Comparison of ENCODE assay signal across 17 mouse cellular contexts in genomic region chr16:91611248-91611647, GRCm38 (mm10). TPM values are rescaled to one million over a fixed set of nuclear protein-coding genes. Genes with fewer than 3 reads are reported as not detected.
DNase-seq lines count a peak whose midpoint lies in the region; ATAC-seq and TF ChIP-seq lines count a peak whose summit lies in the region.
"Had no signal": no experiment of that assay in that cellular context is flagged by ENCODE, and none has a peak within 500 bp of the region (broad histone marks: within the 10 kb centered on the region; RNA-seq: fewer than 3 reads in every experiment).

No protein-coding gene starts in this region.

- H3K27ac ChIP-seq in lung, embryonic 14.5 days (ENCODE audit: low read depth), result no peak overlapping the region
- no peak overlapping the region for H3K27ac ChIP-seq in kidney, embryonic 16.5 days (ENCODE audit: low read length)
- H3K27ac ChIP-seq: embryonic facial prominence, embryonic 12.5 days; limb, embryonic 15.5 days had no signal

- peak; percentile 36 for DNase-seq in adrenal gland, adult 2 months
- DNase-seq in adrenal gland, postnatal 36 days, result no peak
- peak; percentile 31 for DNase-seq in lung, embryonic 14.5 days
- no peak for DNase-seq in lung, adult 2 months
- DNase-seq in lung, postnatal 25 days (ENCODE audit: low spot score), result peak; percentile 55
- peak; percentile 36 for DNase-seq in splenic B cell, adult 2 months (ENCODE audit: low read depth, low spot score)
- DNase-seq in natural killer cell, adult 2 months (ENCODE audit: low spot score in 2 of 2), result no peak
- DNase-seq: cerebellum, postnatal 10 days; gastrocnemius, postnatal 14 days; kidney, postnatal 10 days; layer of hippocampus, adult 9-11 months; thymus, postnatal 36 days had no signal

- no peaks in the 10 kb centered on the region for H3K36me3 ChIP-seq in lung, embryonic 14.5 days (ENCODE audit: insufficient read depth)
- no peaks in the 10 kb centered on the region for H3K36me3 ChIP-seq in splenic B cell, adult 2 months (ENCODE audit: control insufficient read depth, insufficient read depth, low read length, poor library complexity, severe bottlenecking)
- no peaks in the 10 kb centered on the region for H3K36me3 ChIP-seq in kidney, embryonic 16.5 days (ENCODE audit: insufficient read depth, low read length)
- H3K36me3 ChIP-seq: embryonic facial prominence, embryonic 12.5 days; limb, embryonic 15.5 days had no signal

- no peak overlapping the region for H3K4me3 ChIP-seq in lung, embryonic 14.5 days (ENCODE audit: low read depth, low read length)
- no peak overlapping the region for H3K4me3 ChIP-seq in lung, adult 2 months (replicated peaks; ENCODE audit: extremely low read depth, low read depth, low read length)
- no peak overlapping the region for H3K4me3 ChIP-seq in kidney, embryonic 16.5 days (ENCODE audit: low read length)
- H3K4me3 ChIP-seq: embryonic facial prominence, embryonic 12.5 days; limb, embryonic 15.5 days had no signal

- no peak for TF ChIP-seq CTCF in lung, embryonic 14.5 days (IDR thresholded peaks at IDR 0.05; ENCODE audit: low read depth)
- TF ChIP-seq CTCF in lung, adult 2 months (IDR thresholded peaks at IDR 0.05; ENCODE audit: insufficient read depth, low read length), result no peak

- H3K9ac ChIP-seq in lung, embryonic 14.5 days, result no peak overlapping the region
- H3K9ac ChIP-seq in kidney, embryonic 16.5 days (replicated peaks; ENCODE audit: low read length), result no peak overlapping the region
- H3K9ac ChIP-seq: embryonic facial prominence, embryonic 12.5 days; limb, embryonic 15.5 days had no signal

- H3K27me3 ChIP-seq in lung, embryonic 14.5 days (ENCODE audit: insufficient read depth, low read length), result no peaks in the 10 kb centered on the region
- no peaks in the 10 kb centered on the region; the same call in 1 of the 2 replicates for H3K27me3 ChIP-seq in splenic B cell, adult 2 months (ENCODE audit: control insufficient read depth, insufficient read depth, low read length, poor library complexity, severe bottlenecking)
- H3K27me3 ChIP-seq in kidney, embryonic 16.5 days (ENCODE audit: insufficient read depth, low read length), result no peaks in the 10 kb centered on the region
- H3K27me3 ChIP-seq: embryonic facial prominence, embryonic 12.5 days; limb, embryonic 15.5 days; Patski had no signal

- whole genome bisulfite sequencing in lung, embryonic 14.5 days, result 69% methylated on average over 11 of the region's 11 CpGs
- WGBS in lung, adult 2 months, result 49% methylated on average over 11 of the region's 11 CpGs
- 72% methylated on average over 11 of the region's 11 CpGs for WGBS in kidney, embryonic 16.5 days

- H3K4me2 ChIP-seq in lung, embryonic 14.5 days, result no peak overlapping the region
- no peak overlapping the region for H3K4me2 ChIP-seq in kidney, embryonic 16.5 days (replicated peaks; ENCODE audit: low read depth, low read length)
- H3K4me2 ChIP-seq: embryonic facial prominence, embryonic 12.5 days; limb, embryonic 15.5 days had no signal

- H3K4me1 ChIP-seq in lung, embryonic 14.5 days (ENCODE audit: insufficient read depth), result no peaks in the 10 kb centered on the region
- no peaks in the 10 kb centered on the region for H3K4me1 ChIP-seq in lung, adult 2 months (ENCODE audit: control insufficient read depth, insufficient read depth, low read length)
- H3K4me1 ChIP-seq in kidney, embryonic 16.5 days (ENCODE audit: insufficient read depth, low read length), result no peaks in the 10 kb centered on the region
- H3K4me1 ChIP-seq: embryonic facial prominence, embryonic 12.5 days; limb, embryonic 15.5 days had no signal

- no peaks in the 10 kb centered on the region for H3K9me3 ChIP-seq in lung, embryonic 14.5 days (ENCODE audit: low read depth, low read length)
- no peaks in the 10 kb centered on the region for H3K9me3 ChIP-seq in kidney, embryonic 16.5 days (ENCODE audit: low read length)
- H3K9me3 ChIP-seq: embryonic facial prominence, embryonic 12.5 days; limb, embryonic 15.5 days had no signal

- no peak for TF ChIP-seq POLR2A in lung, adult 2 months (IDR thresholded peaks at IDR 0.05; ENCODE audit: borderline replicate concordance, extremely low read depth, low read depth, low read length)

- ATAC-seq in lung, embryonic 14.5 days (ENCODE audit: insufficient read depth), result no peak
- ATAC-seq in kidney, embryonic 16.5 days (ENCODE audit: low FRiP score, low TSS enrichment), result no peak
- ATAC-seq: midbrain, embryonic 16.5 days; Patski had no signal

RNA-seq across cellular contexts. Expression of gene Dnajc28, which starts 7.6 kb away (rescaled TPM):
- total RNA-seq in adrenal gland, adult 2 months (2021), result 10 to 100 TPM; 10.3 to 16.6 TPM
- polyA plus RNA-seq in adrenal gland, adult 2 months (2012; rRNA removed), result 0.64 and 0.70 TPM in 2 replicates
- total RNA-seq in adrenal gland, postnatal 36 days (2021), result 10 to 100 TPM in 1 of 2 experiments, 1 to 10 TPM in 1; 8.8 to 15.4 TPM
- polyA plus RNA-seq in lung, embryonic 14.5 days (2014; fragmentation: Nextera tagmentation; extraction: Ambion mirVana), result 2.5 and 2.7 TPM in 2 replicates
- polyA plus RNA-seq in lung, adult 2 months (2012; rRNA removed), result 1.3 and 1.7 TPM in 2 replicates
- 3.8 and 4.9 TPM in 2 replicates for polyA plus RNA-seq in kidney, embryonic 16.5 days (2015; fragmentation: Nextera tagmentation; extraction: Ambion mirVana)

RNA-seq across cellular contexts. Expression of gene Tmem50b, which starts 13.6 kb away (rescaled TPM):
- total RNA-seq in adrenal gland, adult 2 months (2021), result 10 to 100 TPM; 60.0 to 62.2 TPM
- polyA plus RNA-seq in adrenal gland, adult 2 months (2012; rRNA removed), result 27.4 and 34.4 TPM in 2 replicates
- 10 to 100 TPM; 54.7 to 60.2 TPM for total RNA-seq in adrenal gland, postnatal 36 days (2021)
- 33.1 and 37.2 TPM in 2 replicates for polyA plus RNA-seq in lung, embryonic 14.5 days (2014; fragmentation: Nextera tagmentation; extraction: Ambion mirVana)
- polyA plus RNA-seq in lung, adult 2 months (2012; rRNA removed), result 87.2 and 111 TPM in 2 replicates
- polyA plus RNA-seq in kidney, embryonic 16.5 days (2015; fragmentation: Nextera tagmentation; extraction: Ambion mirVana), result 42.1 and 47.7 TPM in 2 replicates

RNA-seq across cellular contexts. Expression of gene Gart, which starts 35.5 kb away (rescaled TPM):
- total RNA-seq in adrenal gland, adult 2 months (2021), result 100 to 1,000 TPM; 112 to 114 TPM
- polyA plus RNA-seq in adrenal gland, adult 2 months (2012; rRNA removed), result 15.8 and 22.5 TPM in 2 replicates
- 100 to 1,000 TPM; 107 to 120 TPM for total RNA-seq in adrenal gland, postnatal 36 days (2021)
- 113 and 129 TPM in 2 replicates for polyA plus RNA-seq in lung, embryonic 14.5 days (2014; fragmentation: Nextera tagmentation; extraction: Ambion mirVana)
- polyA plus RNA-seq in lung, adult 2 months (2012; rRNA removed), result 19.1 and 29.5 TPM in 2 replicates
- polyA plus RNA-seq in kidney, embryonic 16.5 days (2015; fragmentation: Nextera tagmentation; extraction: Ambion mirVana), result 120 and 129 TPM in 2 replicates

RNA-seq across cellular contexts. Expression of gene Son, which starts 36.1 kb away (rescaled TPM):
- total RNA-seq in adrenal gland, adult 2 months (2021), result 100 to 1,000 TPM; 190 to 239 TPM
- 104 and 109 TPM in 2 replicates for polyA plus RNA-seq in adrenal gland, adult 2 months (2012; rRNA removed)
- total RNA-seq in adrenal gland, postnatal 36 days (2021), result 100 to 1,000 TPM; 220 to 271 TPM
- polyA plus RNA-seq in lung, embryonic 14.5 days (2014; fragmentation: Nextera tagmentation; extraction: Ambion mirVana), result 149 and 155 TPM in 2 replicates
- 144 and 200 TPM in 2 replicates for polyA plus RNA-seq in lung, adult 2 months (2012; rRNA removed)
- 100.0 and 111 TPM in 2 replicates for polyA plus RNA-seq in kidney, embryonic 16.5 days (2015; fragmentation: Nextera tagmentation; extraction: Ambion mirVana)

Comparison
In these comparisons a context has a peak if more than half of its experiments do, and no peak if none do; other contexts are left out.
1. DNase-seq: peak in adrenal gland, adult 2 months (single experiment), lung, embryonic 14.5 days (single experiment), lung, postnatal 25 days (single experiment) and splenic B cell, adult 2 months (single experiment); none in adrenal gland, postnatal 36 days (0 of 2), lung, adult 2 months (single experiment) and natural killer cell, adult 2 months (0 of 2).